Mouse (Mus musculus) ES-Bruce4 (cell line): Measurements from ENCODE around the gene Wbp2. TPM values are rescaled to one million over a fixed set of nuclear protein-coding genes. Genes with fewer than 3 reads are reported as not detected.
"Not testable (repeated sequence)": the region's sequence is repeated elsewhere in the genome, so short reads cannot be mapped to it uniquely, and the experiment has no call there.

Experiments used
- H3K27ac ChIP-seq: 2 replicates; pipeline ENCODE4 v1.5.1; 2012; ENCODE audit warnings: low read length, inconsistent platforms; ENCODE audit not compliant: insufficient read depth
- H3K27me3 ChIP-seq: 2 replicates; pipeline ENCODE4 v1.6.1; 2012; ENCODE audit warnings: mild to moderate bottlenecking, low read length, inconsistent platforms; ENCODE audit not compliant: control insufficient read depth, poor library complexity, insufficient read depth, severe bottlenecking
- H3K36me3 ChIP-seq: 2 replicates; pipeline ENCODE4 v1.6.1; 2012; ENCODE audit warnings: inconsistent platforms, mild to moderate bottlenecking, low read length, moderate library complexity; ENCODE audit not compliant: control insufficient read depth, poor library complexity, insufficient read depth, severe bottlenecking
- H3K4me1 ChIP-seq: one replicate; pipeline ENCODE4 v1.8.1; 2011; ENCODE audit warnings: low read length; ENCODE audit not compliant: control insufficient read depth, insufficient read depth
- H3K4me3 ChIP-seq: 2 replicates; pipeline ENCODE4 v1.5.1; 2011; ENCODE audit warnings: low read depth, mild to moderate bottlenecking, low read length
- H3K9ac ChIP-seq: 2 replicates; pipeline ENCODE4 v1.6.1; 2012; ENCODE audit warnings: low read depth, mild to moderate bottlenecking, inconsistent platforms; ENCODE audit not compliant: poor library complexity, severe bottlenecking
- H3K9me3 ChIP-seq: replicated peaks from 2 replicates; pipeline ENCODE4 v1.6.1; 2012; ENCODE audit warnings: mild to moderate bottlenecking, low read length, inconsistent platforms; ENCODE audit not compliant: control insufficient read depth, poor library complexity, insufficient read depth, severe bottlenecking
- CTCF ChIP-seq: IDR thresholded peaks from one replicate; pipeline ENCODE4 v1.8.1; 2011; ENCODE audit warnings: low read depth, low read length
- EP300 ChIP-seq: IDR thresholded peaks from 2 replicates; pipeline ENCODE4 v1.6.1; 2011; ENCODE audit warnings: low read depth, low read length; ENCODE audit not compliant: insufficient read depth
- POLR2A ChIP-seq: IDR thresholded peaks from one replicate; pipeline ENCODE4 v1.8.1; 2011; ENCODE audit warnings: low read length; ENCODE audit not compliant: insufficient read depth
- polyA plus RNA-seq: library from polyadenylated mRNA; stranded (reverse); fragments of >200 nt; gene quantifications from 2 replicates; pipeline ENCODE4 v1.2.4, GENCODE M21; 2011; ENCODE audit warnings: low read depth; ENCODE audit not compliant: missing spikeins, insufficient read depth, insufficient read length

Gene Wbp2
- polyA plus RNA-seq, 1 experiment = 179 TPM

DNA sequence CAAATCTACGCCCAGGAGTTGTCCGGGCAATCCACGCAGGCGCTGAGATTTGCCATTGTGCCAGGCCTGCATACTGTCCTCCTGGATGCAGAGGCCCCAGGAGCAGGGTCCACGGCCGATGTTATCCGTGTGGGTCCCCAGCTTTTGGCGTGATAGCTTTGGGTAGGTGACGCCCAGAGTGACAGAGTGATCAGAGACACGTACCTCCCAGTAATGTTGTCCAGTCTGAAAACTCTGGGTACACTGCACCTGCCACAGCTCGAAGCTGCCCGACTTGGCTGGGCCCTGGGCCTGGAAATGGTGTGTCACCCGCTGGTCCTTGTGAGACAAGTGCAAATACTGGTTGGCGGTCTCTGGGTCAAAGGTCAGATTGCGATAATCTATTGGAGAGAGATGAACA lies 39.5 kb upstream of the Wbp2 start:
- Histone ChIP-seq H3K9ac (no peak overlapping the region), H3K9me3 (no peaks in the 10 kb centered on the region), H3K27ac (no peak overlapping the region), H3K4me3 (no peak overlapping the region), H3K4me1 (peaks cover 3% of the 10 kb centered on the region), H3K36me3 (no peaks in the 10 kb centered on the region), H3K27me3 (no peaks in the 10 kb centered on the region)
- TF ChIP-seq EP300 (no peak), CTCF (no peak), POLR2A (no peak)

DNA sequence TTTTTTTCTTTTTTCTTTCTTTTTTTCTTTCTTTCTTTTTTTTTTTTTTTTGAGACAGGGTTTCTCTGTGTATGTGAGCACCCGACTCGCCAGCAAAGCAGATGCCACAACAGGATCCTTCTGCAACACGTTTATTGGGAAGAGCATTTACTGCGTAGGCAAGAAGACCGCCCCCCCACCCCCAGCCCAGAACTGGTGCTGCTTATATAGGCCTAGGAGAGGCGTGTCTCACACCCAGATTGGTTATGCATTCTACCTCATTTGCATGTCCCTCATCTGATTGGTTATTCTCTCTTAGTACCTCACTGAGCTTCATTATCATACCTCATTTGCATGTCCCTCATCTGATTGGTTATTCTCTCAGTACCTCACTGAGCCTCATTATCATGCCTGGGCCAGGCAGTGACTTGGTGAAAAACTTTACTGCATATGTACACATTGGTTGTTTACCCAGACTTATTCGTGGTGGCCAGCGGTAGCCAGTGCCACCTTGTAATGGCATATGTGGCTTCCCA lies 35.0 kb upstream of the Wbp2 start:
- not testable (repeated sequence) for H3K9me3 ChIP-seq, H3K4me3 ChIP-seq, H3K4me1 ChIP-seq, H3K27ac ChIP-seq, H3K36me3 ChIP-seq, H3K27me3 ChIP-seq, H3K9ac ChIP-seq

DNA sequence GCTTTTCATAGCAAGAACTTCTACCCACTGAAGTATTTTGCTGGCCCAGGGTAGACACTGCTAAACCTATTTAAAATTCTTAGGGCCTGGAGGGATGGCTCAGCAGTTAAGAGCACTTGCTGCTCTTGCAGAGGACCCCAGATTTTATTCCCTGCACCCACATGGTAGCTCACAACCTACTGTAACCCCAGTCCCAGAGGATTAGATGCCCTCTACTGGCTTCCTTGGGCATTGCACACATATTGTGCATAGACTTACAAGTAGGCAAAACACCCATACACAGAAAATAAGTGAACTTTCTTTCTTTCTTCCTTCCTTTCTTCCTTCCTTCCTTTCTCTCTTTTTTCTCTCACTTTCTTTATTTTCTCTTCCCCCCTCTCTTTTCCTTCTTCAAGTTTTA lies 31.0 kb upstream of the Wbp2 start:
- Histone ChIP-seq H3K9me3 (no peaks in the 10 kb centered on the region), H3K36me3 (no peaks in the 10 kb centered on the region), H3K27ac (no peak overlapping the region), H3K27me3 (no peaks in the 10 kb centered on the region), H3K4me1 (peaks cover 3% of the 10 kb centered on the region), H3K9ac (no peak overlapping the region), H3K4me3 (no peak overlapping the region)
- peak; percentile 6 for TF ChIP-seq CTCF
- no peak for TF ChIP-seq POLR2A
- TF ChIP-seq EP300 = no peak

DNA sequence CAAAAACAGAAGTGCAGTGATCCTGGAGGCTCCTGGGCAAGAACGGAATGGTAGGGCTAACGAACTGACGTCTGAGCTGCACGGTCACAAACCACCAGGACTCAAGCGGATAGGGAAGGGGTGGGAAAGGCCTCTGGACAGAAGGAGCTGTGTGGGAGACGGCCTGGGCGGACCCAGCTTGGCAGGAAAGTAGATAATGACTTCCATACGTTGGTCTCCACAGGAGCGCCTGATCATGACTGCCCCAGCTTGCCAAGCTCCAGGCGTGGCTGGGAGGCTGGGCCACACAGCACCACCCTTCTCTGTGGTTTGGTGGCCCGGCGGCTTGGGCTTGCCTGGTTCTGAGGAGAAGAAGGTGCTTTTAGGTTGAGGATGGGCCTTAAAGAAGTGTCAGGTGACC lies 30.4 kb upstream of the Wbp2 start:
- H3K9ac ChIP-seq = no peak overlapping the region
- H3K36me3 ChIP-seq = no peaks in the 10 kb centered on the region
- H3K4me3 ChIP-seq = no peak overlapping the region
- H3K9me3 ChIP-seq = no peaks in the 10 kb centered on the region
- H3K27ac ChIP-seq = no peak overlapping the region
- H3K4me1 ChIP-seq = peaks cover 3% of the 10 kb centered on the region
- TF ChIP-seq POLR2A (no peak), EP300 (no peak), CTCF (no peak)
- no peaks in the 10 kb centered on the region for H3K27me3 ChIP-seq

DNA sequence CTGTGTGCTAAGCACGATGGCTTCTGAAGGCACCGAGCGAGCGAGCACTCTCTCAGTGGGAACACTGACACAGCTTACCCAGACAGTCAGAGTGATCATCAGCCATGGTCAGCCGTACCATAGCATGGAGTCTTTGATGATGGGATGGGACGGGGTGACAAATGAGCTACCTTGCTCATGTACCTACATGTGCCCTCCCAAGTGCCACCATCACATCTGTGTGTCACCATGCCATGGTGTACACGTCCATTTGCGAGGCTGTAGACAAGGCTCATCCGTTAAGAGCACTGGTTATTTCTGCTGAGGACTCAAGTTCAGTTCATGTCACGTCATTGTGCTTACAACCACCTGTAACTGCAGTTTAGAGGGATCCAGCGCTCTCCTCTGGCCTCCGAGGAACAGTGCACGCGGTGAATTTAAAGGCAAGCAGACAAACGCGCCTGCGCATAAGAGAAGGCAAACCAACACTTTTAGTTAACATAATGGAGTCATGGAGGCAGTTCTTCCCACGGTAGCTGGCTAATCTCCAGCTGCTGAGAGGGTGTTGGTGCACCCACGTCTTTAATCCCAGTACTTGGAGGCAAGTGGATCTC lies 24.9 kb upstream of the Wbp2 start:
- H3K36me3 ChIP-seq = no peaks in the 10 kb centered on the region
- H3K27me3 ChIP-seq = peaks cover 11% of the 10 kb centered on the region
- TF ChIP-seq POLR2A (no peak), EP300 (no peak), CTCF (peak; percentile 29)
- no peaks in the 10 kb centered on the region for H3K9me3 ChIP-seq
- H3K4me3 ChIP-seq = no peak overlapping the region
- H3K9ac ChIP-seq = no peak overlapping the region
- peaks cover 3% of the 10 kb centered on the region for H3K4me1 ChIP-seq
- H3K27ac ChIP-seq = no peak overlapping the region

DNA sequence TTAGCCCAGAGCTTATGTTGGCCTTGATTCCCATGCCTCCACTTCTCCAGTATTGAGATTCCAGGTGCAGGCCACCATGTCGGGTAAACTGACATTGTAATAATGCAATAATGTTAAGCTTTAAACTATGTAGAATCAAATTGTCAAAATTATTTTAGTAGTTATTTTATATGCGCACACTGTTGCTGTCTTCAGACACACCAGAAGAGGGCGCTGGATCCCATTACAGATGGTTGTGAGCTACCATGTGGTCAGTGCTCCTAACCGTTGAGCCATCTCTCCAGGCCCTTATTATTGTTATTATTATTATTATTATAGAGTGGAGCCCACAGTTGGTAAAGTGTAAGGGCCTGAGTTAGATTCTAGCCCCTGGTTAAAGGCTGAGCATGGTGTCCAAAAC lies 24.3 kb upstream of the Wbp2 start:
- peak; percentile 12 for TF ChIP-seq CTCF
- no peak for TF ChIP-seq POLR2A
- no peak overlapping the region for H3K9ac ChIP-seq
- no peaks in the 10 kb centered on the region for H3K36me3 ChIP-seq
- no peaks in the 10 kb centered on the region for H3K9me3 ChIP-seq
- no peak overlapping the region for H3K27ac ChIP-seq
- no peak overlapping the region for H3K4me3 ChIP-seq
- H3K27me3 ChIP-seq = peaks cover 11% of the 10 kb centered on the region
- H3K4me1 ChIP-seq = peaks cover 6% of the 10 kb centered on the region
